Mouse (Mus musculus) lung, postnatal 0 days (tissue): Measurements from ENCODE around the gene Atp5l. TPM values are rescaled to one million over a fixed set of nuclear protein-coding genes. Genes with fewer than 3 reads are reported as not detected.

ENCODE experiments used
- ATAC-seq: fragments of 200-750 bp; cut with Nextera tagmentation; 2 replicates; pipeline ENCODE4 v1.8.0; 2017; ENCODE audit warnings: moderate library complexity
- DNase-seq: peaks from one replicate; pipeline ENCODE4 v3.0.0-alpha.2; 2016; ENCODE audit warnings: low spot score
- H3K27ac ChIP-seq: fragments of 300-500 bp; sonication (generic); 2 replicates; pipeline ENCODE4 v1.5.1; 2014; ENCODE audit warnings: antibody characterized with exemption, mild to moderate bottlenecking, low read length, mixed read lengths
- H3K27me3 ChIP-seq: fragments of 300-500 bp; sonication (generic); replicated peaks from 2 replicates; pipeline ENCODE4 v1.6.1; 2014; ENCODE audit warnings: low read length, mixed read lengths; ENCODE audit not compliant: insufficient read depth
- H3K36me3 ChIP-seq: fragments of 300-500 bp; sonication (generic); 2 replicates; pipeline ENCODE4 v1.6.1; 2014; ENCODE audit warnings: low read length, mixed read lengths; ENCODE audit not compliant: insufficient read depth
- H3K4me1 ChIP-seq: fragments of 300-500 bp; sonication (generic); 2 replicates; pipeline ENCODE4 v1.6.1; 2014; ENCODE audit warnings: antibody characterized with exemption, low read depth, low read length, mixed read lengths; ENCODE audit not compliant: insufficient read depth
- H3K4me2 ChIP-seq: fragments of 300-500 bp; sonication (generic); replicated peaks from 2 replicates; pipeline ENCODE4 v1.6.1; 2014; ENCODE audit warnings: low read depth, mild to moderate bottlenecking, low read length, moderate library complexity, mixed read lengths
- H3K4me3 ChIP-seq: fragments of 300-500 bp; sonication (generic); 2 replicates; pipeline ENCODE4 v1.5.1; 2014; ENCODE audit warnings: low read depth, low read length
- H3K9ac ChIP-seq: fragments of 300-500 bp; sonication (generic); replicated peaks from 2 replicates; pipeline ENCODE4 v1.6.1; 2014; ENCODE audit warnings: low read depth, mild to moderate bottlenecking
- H3K9me3 ChIP-seq: fragments of 300-500 bp; sonication (generic); 2 replicates; pipeline ENCODE4 v1.6.1; 2016; ENCODE audit warnings: low read length, mixed read lengths
- CTCF ChIP-seq: IDR thresholded peaks from 2 replicates; pipeline ENCODE4 v1.5.1; 2016; ENCODE audit warnings: antibody characterized with exemption, mild to moderate bottlenecking
- EP300 ChIP-seq: IDR thresholded peaks from 2 replicates; pipeline ENCODE4 v1.6.1; 2016; ENCODE audit warnings: antibody characterized with exemption, mild to moderate bottlenecking, control low read depth
- WGBS: fragments of 180-500 bp; shearing (Covaris S2); extraction: QIAGEN DNeasy Blood & Tissue Kit; methylation state at CpG from one replicate; pipeline ENCODE4 v1.1.7; 2014; 5-methylcytosine and 5-hydroxymethylcytosine counted together
- polyA plus RNA-seq: library from polyadenylated mRNA; unstranded; fragments of >200 nt; fragmentation: Nextera tagmentation; extraction: Ambion mirVana; gene quantifications from 2 replicates; pipeline ENCODE4 v1.2.1, GENCODE M21; 2015

The Atp5l gene
- polyA plus RNA-seq, 1 experiment from 2014 or later, result 736 TPM

- 64% methylated on average over 4 of the region's 4 CpGs for WGBS
- no peak for TF ChIP-seq EP300
- TF ChIP-seq CTCF, result peak; percentile 49
Observed at GRCm38 (mm10) chr9:44900402-44900801, 20.1 kb downstream of the Atp5l start.

GRCm38 (mm10) chr9:44899716-44900115 is 20.8 kb downstream of the Atp5l start:
- H3K9ac ChIP-seq, result no peak overlapping the region
- no peaks in the 10 kb centered on the region for H3K27me3 ChIP-seq
- H3K4me2 ChIP-seq, result no peak overlapping the region
- TF ChIP-seq EP300 (no peak), CTCF (no peak)
- 65% methylated on average over 3 of the region's 3 CpGs for WGBS
- ATAC-seq (no peak), DNase-seq (no peak)
- H3K27ac ChIP-seq, result no peak overlapping the region
- no peaks in the 10 kb centered on the region for H3K4me1 ChIP-seq
- no peak overlapping the region for H3K4me3 ChIP-seq
- H3K36me3 ChIP-seq, result no peaks in the 10 kb centered on the region
- no peaks in the 10 kb centered on the region for H3K9me3 ChIP-seq

More at GRCm38 (mm10) chr9:44900402-44900801, 20.1 kb downstream of the Atp5l start:
- Histone ChIP-seq H3K27ac (no peak overlapping the region), H3K9me3 (no peaks in the 10 kb centered on the region), H3K36me3 (no peaks in the 10 kb centered on the region), H3K4me3 (no peak overlapping the region), H3K4me2 (no peak overlapping the region), H3K4me1 (no peaks in the 10 kb centered on the region), H3K9ac (no peak overlapping the region), H3K27me3 (no peaks in the 10 kb centered on the region)
- ATAC-seq (no peak), DNase-seq (no peak)

GRCm38 (mm10) chr9:44897024-44897423 is 23.5 kb downstream of the Atp5l start:
- H3K4me2 ChIP-seq, result no peak overlapping the region
- no peak overlapping the region for H3K27ac ChIP-seq
- DNase-seq, result no peak
- no peak for ATAC-seq
- H3K27me3 ChIP-seq, result no peaks in the 10 kb centered on the region
- no peaks in the 10 kb centered on the region for H3K36me3 ChIP-seq
- no peak overlapping the region for H3K4me3 ChIP-seq
- WGBS, result 63% methylated on average over 4 of the region's 4 CpGs
- TF ChIP-seq CTCF (no peak), EP300 (no peak)
- H3K9me3 ChIP-seq, result no peaks in the 10 kb centered on the region
- H3K9ac ChIP-seq, result no peak overlapping the region
- no peaks in the 10 kb centered on the region for H3K4me1 ChIP-seq

- no peaks in the 10 kb centered on the region for H3K27me3 ChIP-seq
- H3K27ac ChIP-seq, result no peak overlapping the region
- no peak overlapping the region for H3K9ac ChIP-seq
- DNase-seq, result no peak
- WGBS, result 50% methylated on average over 3 of the region's 3 CpGs
- no peak for ATAC-seq
- H3K36me3 ChIP-seq, result no peaks in the 10 kb centered on the region
- TF ChIP-seq CTCF (no peak), EP300 (no peak)
- no peak overlapping the region for H3K4me3 ChIP-seq
- H3K4me1 ChIP-seq, result no peaks in the 10 kb centered on the region
- no peak overlapping the region for H3K4me2 ChIP-seq
- H3K9me3 ChIP-seq, result no peaks in the 10 kb centered on the region
Observed at GRCm38 (mm10) chr9:44892664-44893063, 27.9 kb downstream of the Atp5l start.

- Histone ChIP-seq H3K4me1 (no peaks in the 10 kb centered on the region), H3K9ac (no peak overlapping the region), H3K4me2 (no peak overlapping the region), H3K27me3 (no peaks in the 10 kb centered on the region), H3K27ac (no peak overlapping the region), H3K9me3 (no peaks in the 10 kb centered on the region), H3K36me3 (no peaks in the 10 kb centered on the region), H3K4me3 (no peak overlapping the region)
- TF ChIP-seq EP300 (no peak), CTCF (no peak)
- ATAC-seq (no peak), DNase-seq (no peak)
- WGBS, result 83% methylated on average over 6 of the region's 6 CpGs
Observed at GRCm38 (mm10) chr9:44891210-44891609, 29.3 kb downstream of the Atp5l start.

GRCm38 (mm10) chr9:44890122-44890521 is 30.4 kb downstream of the Atp5l start:
- TF ChIP-seq EP300, result no peak
- TF ChIP-seq CTCF, result no peak
- ATAC-seq (no peak), DNase-seq (no peak)
- Histone ChIP-seq H3K4me2 (no peak overlapping the region), H3K27ac (no peak overlapping the region), H3K36me3 (no peaks in the 10 kb centered on the region), H3K27me3 (no peaks in the 10 kb centered on the region), H3K9ac (no peak overlapping the region), H3K9me3 (no peaks in the 10 kb centered on the region), H3K4me1 (no peaks in the 10 kb centered on the region), H3K4me3 (no peak overlapping the region)
- 17% methylated on average over 2 of the region's 2 CpGs for WGBS

GRCm38 (mm10) chr9:44888114-44888624 is 32.4 kb downstream of the Atp5l start:
- TF ChIP-seq EP300 (no peak), CTCF (no peak)
- H3K4me3 ChIP-seq, result no peak overlapping the region
- H3K27ac ChIP-seq, result no peak overlapping the region
- ATAC-seq (no peak), DNase-seq (no peak)
- WGBS, result 82% methylated on average over 7 of the region's 7 CpGs
- no peaks in the 10 kb centered on the region for H3K4me1 ChIP-seq
- H3K9me3 ChIP-seq, result no peaks in the 10 kb centered on the region
- H3K27me3 ChIP-seq, result no peaks in the 10 kb centered on the region
- no peak overlapping the region for H3K4me2 ChIP-seq
- H3K36me3 ChIP-seq, result no peaks in the 10 kb centered on the region
- no peak overlapping the region for H3K9ac ChIP-seq
